Mouse (Mus musculus) liver, embryonic 13.5 days (tissue): Measurements from ENCODE around the gene Saa2. TPM values are rescaled to one million over a fixed set of nuclear protein-coding genes. Genes with fewer than 3 reads are reported as not detected.

ENCODE experiments used
- ATAC-seq: fragments of 200-750 bp; cut with Nextera tagmentation; 2 replicates; pipeline ENCODE4 v1.8.0; 2017; ENCODE audit warnings: low read depth, mild to moderate bottlenecking, moderate number of reproducible peaks, moderate library complexity
- DNase-seq: peaks from one replicate; pipeline ENCODE4 v3.0.0; 2022
- H3K27ac ChIP-seq: fragments of 300-500 bp; sonication (generic); 2 replicates; pipeline ENCODE4 v1.5.1; 2015; ENCODE audit warnings: moderate library complexity, mild to moderate bottlenecking, inconsistent platforms
- H3K27me3 ChIP-seq: fragments of 300-500 bp; sonication (generic); 2 replicates; pipeline ENCODE4 v1.6.1; 2015; ENCODE audit warnings: mild to moderate bottlenecking, inconsistent platforms
- H3K36me3 ChIP-seq: fragments of 300-500 bp; sonication (generic); 2 replicates; pipeline ENCODE4 v1.6.1; 2015; ENCODE audit warnings: mild to moderate bottlenecking, inconsistent platforms
- H3K4me1 ChIP-seq: fragments of 300-500 bp; sonication (generic); replicated peaks from 2 replicates; pipeline ENCODE4 v1.6.1; 2015; ENCODE audit warnings: inconsistent platforms
- H3K4me2 ChIP-seq: fragments of 300-500 bp; sonication (generic); 2 replicates; pipeline ENCODE4 v1.6.1; 2015; ENCODE audit warnings: inconsistent platforms, mild to moderate bottlenecking, moderate library complexity
- H3K4me3 ChIP-seq: fragments of 300-500 bp; sonication (generic); replicated peaks from 2 replicates; pipeline ENCODE4 v1.5.1; 2015; ENCODE audit warnings: mild to moderate bottlenecking, inconsistent platforms
- H3K9ac ChIP-seq: fragments of 300-500 bp; sonication (generic); 2 replicates; pipeline ENCODE4 v1.6.1; 2015; ENCODE audit warnings: mild to moderate bottlenecking, inconsistent platforms
- H3K9me3 ChIP-seq: fragments of 300-500 bp; sonication (generic); replicated peaks from 2 replicates; pipeline ENCODE4 v1.6.1; 2016; ENCODE audit warnings: inconsistent platforms
- WGBS: fragments of 180-500 bp; shearing (Covaris S2); methylation state at CpG from one replicate; pipeline ENCODE4 v1.1.7; 2015; ENCODE audit not compliant: insufficient replicate concordance; 5-methylcytosine and 5-hydroxymethylcytosine counted together
- polyA plus RNA-seq: library from polyadenylated mRNA; unstranded; fragments of >200 nt; fragmentation: Nextera tagmentation; extraction: Ambion mirVana; gene quantifications from 2 replicates; pipeline ENCODE4 v1.2.1, GENCODE M21; 2015

Gene Saa2
- polyA plus RNA-seq, 1 experiment from 2014 or later: not detected

DNA sequence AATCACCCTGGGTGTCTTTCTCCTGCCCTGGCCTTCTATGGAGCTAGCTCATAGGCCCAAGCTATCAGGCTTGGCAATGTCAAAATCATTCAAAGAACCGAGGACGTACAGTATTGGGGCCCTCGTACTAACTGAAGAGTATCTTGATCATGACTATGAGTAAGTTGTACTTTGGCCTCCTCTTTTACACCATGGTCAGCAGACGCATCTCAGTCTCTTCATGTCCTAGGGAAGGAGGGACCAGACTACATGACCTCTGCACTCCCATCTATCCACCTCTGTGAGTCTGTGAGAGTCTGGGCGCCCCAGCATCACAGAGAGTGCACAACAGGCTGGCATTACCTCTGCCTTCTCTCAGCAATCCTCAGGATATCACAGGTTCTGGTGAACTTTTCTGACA is 11.0 kb downstream of the Saa2 start:
- H3K9me3 ChIP-seq: no peaks in the 10 kb centered on the region
- H3K4me1 ChIP-seq: peaks cover 11% of the 10 kb centered on the region
- DNase-seq (no peak), ATAC-seq (no peak)
- H3K4me3 ChIP-seq: no peak overlapping the region
- WGBS: 77% methylated on average over 5 of the region's 5 CpGs
- no peak overlapping the region for H3K27ac ChIP-seq
- H3K4me2 ChIP-seq: no peak overlapping the region
- H3K36me3 ChIP-seq: peaks cover 54% of the 10 kb centered on the region
- no peaks in the 10 kb centered on the region for H3K27me3 ChIP-seq
- H3K9ac ChIP-seq: no peak overlapping the region

DNA sequence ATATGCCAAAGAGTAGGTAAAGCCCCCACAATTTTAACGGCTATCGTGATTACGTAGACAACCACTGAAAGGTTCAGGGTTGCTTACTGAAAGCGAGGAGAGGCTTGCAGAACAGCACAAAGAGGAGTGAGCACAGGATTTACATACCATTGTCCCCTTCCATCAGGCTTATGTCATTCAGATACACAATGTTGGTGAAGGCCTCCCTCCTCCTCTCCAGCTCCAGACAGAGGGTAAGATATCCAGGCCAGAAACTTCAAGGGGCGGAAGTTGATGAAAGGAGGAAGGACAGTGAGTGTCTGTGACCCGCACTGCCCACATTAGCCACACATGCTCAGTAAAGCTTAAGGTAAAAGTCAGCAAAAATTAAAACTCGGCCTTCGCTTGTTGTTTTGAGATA is 13.1 kb downstream of the Saa2 start:
- Histone ChIP-seq H3K36me3 (peaks cover 68% of the 10 kb centered on the region), H3K27me3 (no peaks in the 10 kb centered on the region), H3K9me3 (no peaks in the 10 kb centered on the region), H3K4me3 (no peak overlapping the region), H3K4me1 (peaks cover 11% of the 10 kb centered on the region), H3K9ac (no peak overlapping the region), H3K27ac (no peak overlapping the region), H3K4me2 (no peak overlapping the region)
- ATAC-seq (no peak), DNase-seq (no peak)
- 86% methylated on average over 8 of the region's 8 CpGs for WGBS

DNA sequence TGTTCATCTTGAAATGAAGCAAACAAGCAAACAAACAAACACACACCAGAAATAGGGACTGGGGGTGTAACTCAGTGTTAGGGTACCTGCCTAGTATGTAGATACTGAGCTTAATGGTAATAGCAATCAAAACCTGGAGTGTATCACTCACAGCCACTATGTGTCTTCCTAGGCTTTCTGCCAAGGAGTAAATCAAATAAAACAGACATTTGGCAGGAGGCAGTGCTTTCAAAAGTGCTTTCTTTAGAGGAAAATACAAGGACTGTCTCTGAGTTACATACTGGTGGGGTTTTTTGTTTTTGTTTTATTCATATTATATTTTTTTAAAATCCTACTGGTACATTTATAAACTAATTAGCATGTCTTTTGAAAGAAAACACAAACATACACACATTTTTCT is 15.8 kb downstream of the Saa2 start:
- Histone ChIP-seq H3K4me1 (no peaks in the 10 kb centered on the region), H3K4me3 (no peak overlapping the region), H3K9me3 (no peaks in the 10 kb centered on the region), H3K27me3 (no peaks in the 10 kb centered on the region), H3K9ac (no peak overlapping the region), H3K27ac (no peak overlapping the region), H3K4me2 (no peak overlapping the region), H3K36me3 (peaks cover 66% of the 10 kb centered on the region)
- no peak for DNase-seq
- ATAC-seq: no peak

DNA sequence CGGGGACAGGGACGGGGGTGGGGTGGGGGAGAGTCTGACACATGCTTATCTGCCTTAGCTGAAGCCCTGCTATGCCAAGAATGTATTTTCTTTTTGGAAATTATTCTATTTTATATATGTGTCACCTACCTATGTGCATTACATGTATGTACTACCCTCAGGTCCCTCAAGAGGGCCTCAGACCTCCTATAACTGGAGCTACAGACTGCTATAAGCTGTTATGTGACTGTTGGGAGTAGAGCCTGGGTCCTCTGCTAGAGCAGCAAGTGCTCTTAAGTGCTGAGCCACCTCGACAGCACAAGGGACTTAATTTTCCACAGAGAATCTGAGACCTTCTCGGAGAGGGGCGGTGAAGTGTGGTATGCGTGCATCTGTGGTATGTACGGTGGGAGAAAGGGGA is 16.9 kb downstream of the Saa2 start:
- Histone ChIP-seq H3K27me3 (no peaks in the 10 kb centered on the region), H3K4me3 (no peak overlapping the region), H3K9ac (no peak overlapping the region), H3K4me1 (no peaks in the 10 kb centered on the region), H3K9me3 (no peaks in the 10 kb centered on the region), H3K27ac (no peak overlapping the region), H3K36me3 (peaks cover 63% of the 10 kb centered on the region), H3K4me2 (no peak overlapping the region)
- no peak for DNase-seq
- no peak for ATAC-seq
- WGBS: 86% methylated on average over 7 of the region's 7 CpGs

DNA sequence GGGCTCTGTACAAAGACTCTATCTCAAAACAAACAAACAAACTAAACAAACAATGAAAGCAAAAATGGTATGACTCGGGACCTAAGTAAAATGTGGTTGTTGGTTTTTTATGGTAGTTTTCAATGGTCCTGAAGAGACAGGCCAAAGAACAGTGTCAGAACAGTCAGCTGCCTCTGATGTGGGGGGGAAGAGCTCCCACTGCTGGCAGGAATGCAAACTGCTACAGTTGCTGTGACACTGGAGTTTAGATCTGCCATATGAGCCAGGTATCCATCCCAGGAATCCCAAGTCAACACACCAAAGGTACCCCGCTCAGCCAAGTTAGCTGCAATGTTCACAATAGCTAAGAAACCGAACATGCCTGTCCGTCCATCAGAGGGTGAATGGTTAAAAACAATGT is 19.1 kb downstream of the Saa2 start:
- Histone ChIP-seq H3K4me1 (no peaks in the 10 kb centered on the region), H3K36me3 (peaks cover 68% of the 10 kb centered on the region), H3K9me3 (no peaks in the 10 kb centered on the region), H3K4me3 (no peak overlapping the region), H3K27ac (no peak overlapping the region), H3K27me3 (no peaks in the 10 kb centered on the region), H3K4me2 (no peak overlapping the region), H3K9ac (no peak overlapping the region)
- WGBS: 47% methylated on average over 4 of the region's 4 CpGs
- DNase-seq (peak; percentile 36), ATAC-seq (no peak)

DNA sequence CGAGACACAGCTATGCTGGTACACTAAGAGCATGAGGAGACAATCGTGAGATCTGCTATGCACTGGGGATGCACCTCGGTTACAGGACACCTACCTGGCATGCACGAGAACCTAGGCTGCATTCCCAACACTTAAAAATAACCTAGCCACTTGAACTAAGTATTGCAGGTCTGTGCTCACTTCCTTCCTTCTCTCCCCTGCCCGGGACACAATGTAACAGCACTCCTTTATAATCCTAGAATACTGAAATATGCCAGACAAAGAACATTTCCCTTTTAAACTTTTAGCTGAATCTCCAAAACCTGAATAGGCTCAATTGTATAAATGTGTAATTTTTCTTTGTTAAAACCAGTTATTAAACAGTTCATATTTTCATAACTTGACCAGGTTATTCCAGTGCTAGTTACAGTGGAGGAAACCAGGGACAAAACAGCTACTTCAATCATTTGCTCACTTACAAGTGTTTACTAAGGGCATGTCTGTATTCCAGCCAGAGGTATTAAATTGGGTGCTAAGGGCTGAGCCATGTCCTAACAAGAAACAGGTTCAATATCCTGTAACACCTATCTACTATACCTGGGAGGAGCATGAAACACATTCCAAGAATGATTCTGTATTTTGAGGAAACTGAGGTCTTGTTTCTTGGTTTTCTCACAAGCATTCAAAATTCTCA is 37.7 kb downstream of the Saa2 start:
- Histone ChIP-seq H3K27ac (no peak overlapping the region), H3K36me3 (peaks cover 45% of the 10 kb centered on the region), H3K9me3 (no peaks in the 10 kb centered on the region), H3K9ac (no peak overlapping the region), H3K27me3 (no peaks in the 10 kb centered on the region), H3K4me3 (no peak overlapping the region), H3K4me2 (no peak overlapping the region), H3K4me1 (peaks cover 16% of the 10 kb centered on the region)
- no peak for DNase-seq
- WGBS: 70% methylated on average over 5 of the region's 5 CpGs
- ATAC-seq: no peak

DNA sequence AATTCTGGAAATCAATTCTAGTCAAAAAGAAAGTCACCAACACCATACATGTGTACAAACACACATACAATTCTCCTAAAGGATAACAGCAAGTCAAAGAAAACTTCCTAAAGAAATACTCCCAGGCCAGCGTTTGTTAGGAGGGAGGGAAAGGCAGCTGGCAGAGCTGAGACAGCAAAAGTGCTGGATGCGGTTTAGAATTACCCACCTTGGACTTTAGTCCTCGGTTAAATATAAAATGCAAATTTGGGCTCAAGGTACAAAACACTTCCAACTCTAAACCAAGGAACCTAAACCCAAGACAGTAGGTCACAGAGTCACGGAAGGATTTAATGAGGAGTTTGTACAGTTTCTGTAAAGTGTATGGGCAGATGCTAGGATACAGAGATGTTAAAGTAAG is 42.3 kb downstream of the Saa2 start:
- ATAC-seq (no peak), DNase-seq (no peak)
- Histone ChIP-seq H3K27me3 (no peaks in the 10 kb centered on the region), H3K4me2 (0 out of 2 replicates have a peak overlapping the region, but pooled peaks have one; percentile 3), H3K27ac (no peak overlapping the region), H3K36me3 (peaks cover 21% of the 10 kb centered on the region), H3K4me1 (peaks cover 49% of the 10 kb centered on the region), H3K9ac (peak overlapping the region; percentile 0; the same call in 1 of the 2 replicates), H3K9me3 (no peaks in the 10 kb centered on the region), H3K4me3 (no peak overlapping the region)
- WGBS: 69% methylated on average over 4 of the region's 4 CpGs

DNA sequence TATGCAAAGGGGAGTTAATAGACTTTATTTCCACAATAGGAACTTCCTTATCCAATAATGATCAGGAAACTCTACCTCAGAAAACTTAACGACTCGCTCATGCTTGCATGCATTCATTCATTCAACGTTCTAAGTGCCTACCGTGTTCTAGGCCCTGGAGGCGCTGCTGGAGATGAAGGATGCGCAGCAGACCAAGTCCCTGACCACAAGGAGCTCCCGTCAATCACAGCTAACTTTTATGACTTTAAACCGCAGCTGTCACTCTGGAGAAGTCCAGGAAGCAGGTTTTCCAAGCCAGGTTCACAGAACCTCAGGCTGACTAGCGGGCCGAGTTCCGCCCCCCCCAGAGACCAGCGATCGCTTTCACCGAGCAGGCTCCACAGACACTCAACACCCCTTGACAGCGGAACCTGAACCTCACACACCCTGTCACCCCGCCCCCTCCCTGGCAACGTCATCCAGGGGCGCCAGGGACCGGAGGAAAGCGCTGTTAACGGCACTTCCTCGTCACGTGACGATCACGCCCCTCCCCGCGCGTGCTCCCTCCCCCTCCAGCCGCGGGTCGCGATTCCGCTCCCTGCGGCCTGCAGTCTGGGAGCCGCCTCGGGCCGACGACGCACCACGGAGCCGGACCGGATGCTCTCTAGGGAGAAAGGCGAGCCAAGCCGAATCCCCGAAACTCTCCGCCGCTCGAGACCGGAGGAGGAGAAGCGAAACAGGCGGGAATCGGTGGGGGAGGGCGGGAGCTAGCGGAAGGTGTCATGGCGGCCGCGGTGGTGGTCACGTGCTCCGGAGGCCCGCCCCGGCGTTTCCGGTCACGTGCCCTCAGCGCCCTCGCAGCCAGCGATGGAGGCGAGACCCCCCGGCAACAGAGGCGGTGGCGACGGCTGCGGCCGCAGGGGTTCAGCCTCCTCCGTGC is 44.0 kb downstream of the Saa2 start, which contains the start of the genes Hps5 and Gtf2h1:
Hps5 (minus strand) TSS at position 778 of the 919 bp plus-strand sequence.
Gtf2h1 (plus strand) TSS at position 817 of the 919 bp plus-strand sequence.
- H3K4me3 ChIP-seq: peak within 1 kb of the TSS; percentile 89
- H3K4me2 ChIP-seq: peak within 1 kb of the TSS; percentile 91
- peaks cover 25% of the 10 kb centered on the region for H3K36me3 ChIP-seq
- H3K27me3 ChIP-seq: no peaks in the 10 kb centered on the region
- under 1% methylated on average over 72 of the region's 75 CpGs for WGBS
- H3K9me3 ChIP-seq: no peaks in the 10 kb centered on the region
- peaks cover 49% of the 10 kb centered on the region for H3K4me1 ChIP-seq
- peak within 1 kb of the TSS; percentile 88 for H3K9ac ChIP-seq
- ATAC-seq (peak; percentile 96), DNase-seq (peak; percentile 96)
- H3K27ac ChIP-seq: peak within 1 kb of the TSS; percentile 83

DNA sequence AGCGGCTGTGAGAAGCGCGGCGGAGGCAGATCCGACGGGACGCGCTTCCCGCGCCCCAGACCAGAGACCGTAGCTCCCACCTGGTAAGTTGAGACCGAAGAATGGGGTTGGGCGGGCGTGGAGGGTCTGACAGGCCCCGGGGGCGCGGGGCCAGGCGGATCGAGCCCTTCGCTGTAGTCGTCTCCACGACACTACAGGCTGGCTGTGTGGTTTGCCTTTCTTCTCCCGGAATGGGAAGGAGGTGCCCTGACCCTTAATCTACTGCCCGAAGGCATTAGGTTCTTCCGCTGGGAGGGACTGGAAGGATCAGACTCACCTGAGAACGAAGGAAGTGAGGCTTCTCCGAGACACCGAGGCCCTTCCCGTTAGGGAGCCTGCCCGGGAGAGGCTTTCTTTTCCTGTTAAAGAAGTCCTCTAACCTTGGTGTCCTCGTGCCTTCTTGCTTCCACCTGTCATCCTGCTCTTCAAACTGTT is 44.7 kb downstream of the Saa2 start:
- under 1% methylated on average over 31 of the region's 31 CpGs for WGBS
- ATAC-seq (peak; percentile 27), DNase-seq (no peak)
- H3K9me3 ChIP-seq: no peaks in the 10 kb centered on the region
- H3K4me3 ChIP-seq: peak overlapping the region; percentile 89
- H3K36me3 ChIP-seq: peaks cover 27% of the 10 kb centered on the region
- H3K4me2 ChIP-seq: peak overlapping the region; percentile 91
- H3K9ac ChIP-seq: peak overlapping the region; percentile 88
- H3K27ac ChIP-seq: peak overlapping the region; percentile 83
- peaks cover 49% of the 10 kb centered on the region for H3K4me1 ChIP-seq
- no peaks in the 10 kb centered on the region for H3K27me3 ChIP-seq

DNA sequence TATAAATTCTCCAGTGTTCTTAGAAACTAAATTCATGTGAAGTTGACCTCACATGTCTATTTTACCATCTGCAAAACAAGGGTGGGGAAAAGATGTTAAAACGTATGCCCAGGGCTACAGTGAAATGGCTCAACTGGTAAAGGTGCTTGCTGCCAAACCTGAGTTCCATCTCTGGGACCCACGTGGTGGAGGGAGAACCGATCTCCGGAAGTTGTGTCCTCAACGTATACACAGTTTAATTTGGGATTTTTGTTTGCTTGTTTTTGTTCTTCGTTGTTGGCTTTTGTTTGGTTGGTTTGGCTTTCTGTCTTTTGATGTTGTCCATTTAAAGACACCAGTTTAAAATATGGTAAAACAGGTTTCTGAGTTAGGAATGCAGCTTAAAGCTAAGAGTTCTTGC is 45.2 kb downstream of the Saa2 start:
- DNase-seq: no peak
- H3K27me3 ChIP-seq: no peaks in the 10 kb centered on the region
- H3K9ac ChIP-seq: peak overlapping the region; percentile 88
- H3K4me3 ChIP-seq: peak overlapping the region; percentile 89
- no peaks in the 10 kb centered on the region for H3K9me3 ChIP-seq
- H3K4me2 ChIP-seq: peak overlapping the region; percentile 91
- H3K36me3 ChIP-seq: peaks cover 32% of the 10 kb centered on the region
- no peak for ATAC-seq
- peaks cover 46% of the 10 kb centered on the region for H3K4me1 ChIP-seq
- H3K27ac ChIP-seq: no peak overlapping the region
- 22% methylated on average over 6 of the region's 6 CpGs for WGBS
